Mouse (Mus musculus): ENCODE results near the gene AC192777.2. TPM values are rescaled to one million over a fixed set of nuclear protein-coding genes. Genes with fewer than 3 reads are reported as not detected.
"Not testable (repeated sequence)": the region's sequence is repeated elsewhere in the genome, so short reads cannot be mapped to it uniquely, and the experiment has no call there.

The AC192777.2 gene
- polyA plus RNA-seq (2014; fragmentation: Nextera tagmentation; extraction: Ambion mirVana) = not detected in 2 replicates

GRCm38 (mm10) chr17:40095150-40095549 is at the start of gene AC192777.2:
AC192777.2 (plus strand) TSS chr17:40095450.
- H3K4me1 ChIP-seq (replicated peaks; ENCODE audit: control insufficient read depth, insufficient read depth, low read length); H3K4me3 ChIP-seq (ENCODE audit: low read depth, low read length); H3K27ac ChIP-seq (ENCODE audit: low read depth, low read length); H3K27me3 ChIP-seq (replicated peaks; ENCODE audit: control insufficient read depth, insufficient read depth, low read length); H3K9ac ChIP-seq (ENCODE audit: low read depth, low read length); DNase-seq (ENCODE audit: low spot score); H3K4me2 ChIP-seq; H3K36me3 ChIP-seq (ENCODE audit: control insufficient read depth, insufficient read depth, low read length); H3K9me3 ChIP-seq (ENCODE audit: control insufficient read depth, low read length); ATAC-seq (replicated peaks; ENCODE audit: low FRiP score): not testable (repeated sequence)
- WGBS = 84% methylated on average over 1 of the region's 1 CpGs

DNA sequence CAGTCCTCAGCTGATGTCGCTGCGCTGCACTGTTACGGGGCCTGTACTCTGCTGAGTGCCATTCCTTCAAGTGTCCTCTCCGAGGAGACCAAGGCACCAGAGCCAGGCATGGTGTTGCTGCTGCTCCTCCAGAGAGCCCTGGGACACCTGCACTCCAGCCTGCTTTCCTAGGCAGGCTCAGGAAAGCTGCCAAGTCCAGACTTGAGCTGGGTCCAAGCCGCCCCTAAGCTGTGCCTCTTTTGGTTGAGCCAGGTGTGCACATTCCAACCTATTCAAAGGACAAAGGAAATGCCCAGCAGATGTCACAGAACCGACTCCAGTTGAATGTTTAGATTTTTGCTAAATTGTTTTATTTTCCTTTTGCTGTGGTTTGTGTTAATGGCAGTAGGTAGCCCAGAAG is 20.9 kb downstream of the AC192777.2 start:
- H3K4me2 ChIP-seq; DNase-seq (ENCODE audit: low spot score); H3K4me3 ChIP-seq (ENCODE audit: low read depth, low read length); H3K27me3 ChIP-seq (replicated peaks; ENCODE audit: control insufficient read depth, insufficient read depth, low read length); H3K27ac ChIP-seq (ENCODE audit: low read depth, low read length); H3K4me1 ChIP-seq (replicated peaks; ENCODE audit: control insufficient read depth, insufficient read depth, low read length); H3K9ac ChIP-seq (ENCODE audit: low read depth, low read length); H3K36me3 ChIP-seq (ENCODE audit: control insufficient read depth, insufficient read depth, low read length); ATAC-seq (replicated peaks; ENCODE audit: low FRiP score); H3K9me3 ChIP-seq (ENCODE audit: control insufficient read depth, low read length): not testable (repeated sequence)
- 81% methylated on average over 6 of the region's 6 CpGs for WGBS

DNA sequence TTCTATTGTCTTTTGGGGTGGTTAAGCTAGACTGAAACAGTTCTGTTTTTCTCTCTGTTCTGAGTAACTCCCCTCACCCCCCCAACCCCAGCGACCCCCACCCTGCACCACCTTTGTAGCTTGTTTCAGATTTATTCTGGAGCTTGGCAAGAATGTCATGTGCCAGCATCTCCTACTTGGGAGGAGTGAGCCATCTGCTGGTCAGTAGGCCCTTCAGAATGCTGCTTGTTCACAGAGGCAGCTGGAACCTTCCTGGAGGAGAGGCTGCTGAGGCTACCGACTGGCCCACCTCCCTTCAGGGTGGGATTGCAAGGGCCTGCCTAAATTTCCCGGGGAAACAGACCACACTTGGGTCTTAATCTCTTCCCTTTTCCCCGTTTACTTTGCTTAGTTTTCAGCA is 21.6 kb downstream of the AC192777.2 start:
- H3K4me2 ChIP-seq; H3K4me3 ChIP-seq (ENCODE audit: low read depth, low read length); ATAC-seq (replicated peaks; ENCODE audit: low FRiP score); H3K27ac ChIP-seq (ENCODE audit: low read depth, low read length); H3K4me1 ChIP-seq (replicated peaks; ENCODE audit: control insufficient read depth, insufficient read depth, low read length); H3K36me3 ChIP-seq (ENCODE audit: control insufficient read depth, insufficient read depth, low read length); DNase-seq (ENCODE audit: low spot score); H3K9me3 ChIP-seq (ENCODE audit: control insufficient read depth, low read length); H3K27me3 ChIP-seq (replicated peaks; ENCODE audit: control insufficient read depth, insufficient read depth, low read length); H3K9ac ChIP-seq (ENCODE audit: low read depth, low read length): not testable (repeated sequence)
- 55% methylated on average over 4 of the region's 4 CpGs for WGBS

Small RNA genes lying within 50 kb of the gene (microRNA-seq; reads per million reads assigned to microRNA genes)
- gene Gm26376 (ENCODE audit: borderline number of aligned reads) = not detected

Other genes with a start within 250 kb of the AC192777.2 start
- gene Esp38, start 144.9 kb upstream of the AC192777.2 start, polyA plus RNA-seq (2014; fragmentation: Nextera tagmentation; extraction: Ambion mirVana) = not detected in 2 replicates
- not detected in 2 replicates for gene Pgk2, start 113.2 kb downstream of the AC192777.2 start, polyA plus RNA-seq (2014; fragmentation: Nextera tagmentation; extraction: Ambion mirVana)
- not detected in 2 replicates for gene Crisp3, start 146.8 kb downstream of the AC192777.2 start, polyA plus RNA-seq (2014; fragmentation: Nextera tagmentation; extraction: Ambion mirVana)
- not detected in 2 replicates for gene Crisp1, start 223.8 kb downstream of the AC192777.2 start, polyA plus RNA-seq (2014; fragmentation: Nextera tagmentation; extraction: Ambion mirVana)